Mouse (Mus musculus) liver (tissue): Measurements from ENCODE around the gene Fam107a.

Experiments used
- DNase-seq: peaks from one replicate; pipeline ENCODE4 v3.0.0-alpha.2; 2020; ENCODE audit warnings: mixed read lengths

Fam107a gene

DNA sequence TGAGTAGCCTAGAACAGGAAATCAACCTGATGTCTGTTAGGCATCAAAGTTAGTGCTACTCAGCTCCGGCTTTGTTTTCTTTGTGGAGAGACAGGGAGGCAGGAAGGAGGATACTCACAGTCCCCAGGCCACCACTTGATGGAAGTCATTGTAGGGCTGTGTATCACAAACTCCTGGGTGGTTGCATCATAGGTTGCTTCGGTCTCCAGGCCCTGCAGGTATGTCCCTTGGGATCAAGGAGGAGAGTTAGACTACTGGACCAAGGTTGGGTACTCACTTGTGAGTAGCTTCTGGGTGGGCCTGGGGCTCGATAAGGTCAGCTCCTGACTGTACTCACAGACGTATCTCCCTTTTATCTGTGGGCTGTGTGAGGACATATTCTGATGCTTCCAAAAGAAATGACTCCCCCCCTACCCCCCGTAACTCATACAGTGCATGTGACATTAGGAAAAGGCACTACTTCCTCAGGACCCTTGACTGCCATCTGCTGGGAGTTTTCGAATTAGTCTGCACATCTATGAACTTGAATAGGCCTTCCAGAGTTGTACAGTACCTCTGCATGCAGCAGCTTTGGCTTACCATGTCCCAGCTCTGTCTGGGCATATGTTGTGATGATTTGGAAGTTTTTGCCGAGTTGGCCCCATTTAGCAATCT lies 62.6 kb downstream of the Fam107a start:
- DNase-seq, result peak; percentile 44

GRCm38 (mm10) chr14:8251330-8251885 lies 66.4 kb downstream of the Fam107a start:
- no peak for DNase-seq

DNA sequence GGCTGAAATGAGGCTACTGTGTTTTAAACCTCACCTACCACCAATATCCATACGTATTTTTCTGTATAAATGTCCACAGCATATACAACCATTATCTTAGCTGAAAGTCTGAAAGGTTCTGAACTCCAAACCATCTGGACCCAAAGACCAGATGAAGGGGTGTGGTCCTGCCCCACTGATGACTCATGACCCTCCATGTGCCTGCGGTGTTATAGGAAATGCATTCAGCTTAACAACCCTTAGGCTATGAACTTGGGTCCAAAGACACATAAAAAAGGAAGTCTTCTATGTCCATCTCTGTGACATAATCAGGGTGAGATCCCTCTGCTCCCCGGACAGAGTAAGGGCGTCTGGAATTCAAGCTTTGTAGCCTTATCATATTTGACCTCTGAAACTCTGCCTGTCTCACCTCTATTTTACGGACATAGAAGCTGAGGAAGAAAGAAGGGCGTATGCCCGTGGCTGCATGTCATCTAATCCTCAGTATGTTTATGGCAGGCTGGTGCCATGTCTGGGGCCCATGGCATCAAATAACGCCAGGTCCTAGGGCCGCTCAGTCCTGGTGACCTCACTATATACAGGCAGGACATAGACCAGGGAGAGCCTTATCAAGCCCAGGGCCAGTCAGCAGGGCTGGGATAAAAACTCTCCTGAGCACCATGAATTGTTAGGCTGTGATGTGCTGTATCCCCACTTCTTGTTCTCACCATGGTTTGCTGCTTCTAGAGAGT lies 67.5 kb downstream of the Fam107a start:
- no peak for DNase-seq

- DNase-seq, result no peak
These were observed 68.6 kb downstream of the Fam107a start for GRCm38 (mm10) chr14:8249206-8249605.

DNA sequence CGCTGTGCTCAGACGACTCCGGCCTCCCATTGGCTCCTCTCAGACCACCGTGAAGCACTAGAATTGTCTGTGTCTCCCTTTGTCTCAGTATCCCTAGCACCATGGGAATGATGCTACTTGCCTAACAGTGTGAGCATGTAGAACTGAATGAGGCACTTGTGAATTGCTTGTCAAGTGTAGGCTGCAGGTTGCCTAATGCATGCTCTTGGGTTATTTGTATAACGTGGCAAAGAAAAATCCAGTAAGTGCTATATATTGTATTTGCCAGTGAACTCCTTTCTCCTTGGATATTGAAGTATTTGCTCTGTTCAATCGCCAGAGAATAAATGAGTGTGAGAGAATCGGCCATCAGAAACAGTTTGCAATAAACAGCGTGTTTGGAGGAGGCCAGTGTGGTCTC lies 70.9 kb downstream of the Fam107a start:
- DNase-seq, result no peak
